Mouse (Mus musculus) CH12.LX (cell line): ENCODE data around the gene Ints6. TPM values are rescaled to one million over a fixed set of nuclear protein-coding genes. Genes with fewer than 3 reads are reported as not detected.

Source experiments
- DNase-seq: peaks from one replicate; pipeline ENCODE4 v3.0.0-alpha.2; 2013; ENCODE audit errors: extremely low read depth
- H3K27ac ChIP-seq: 2 replicates; pipeline ENCODE4 v1.5.1; 2012; ENCODE audit warnings: low read depth, mild to moderate bottlenecking, control low read depth, moderate library complexity; ENCODE audit not compliant: insufficient read depth
- H3K27me3 ChIP-seq: replicated peaks from 2 replicates; pipeline ENCODE3; 2012; ENCODE audit warnings: inconsistent platforms
- H3K36me3 ChIP-seq, 2 experiments: replicated peaks in 1 of 2; 2 replicates each; pipeline versions ENCODE3 to v1.6.1; 2012; ENCODE audit warnings: inconsistent platforms in 1 of 2, low read length in 1 of 2, mild to moderate bottlenecking in 1 of 2, mixed read lengths in 1 of 2, moderate library complexity in 1 of 2; ENCODE audit not compliant: control insufficient read depth in 1 of 2, insufficient read depth in 1 of 2
- H3K4me1 ChIP-seq, 2 experiments: 2 replicates each; pipeline ENCODE4 v1.6.1; 2012; ENCODE audit warnings: inconsistent platforms in 1 of 2, moderate library complexity in 1 of 2; ENCODE audit not compliant: insufficient read depth in 2 of 2, control insufficient read depth in 1 of 2
- H3K4me2 ChIP-seq: 2 replicates; pipeline ENCODE4 v1.6.1; 2012; ENCODE audit warnings: low read depth, mild to moderate bottlenecking, control low read depth; ENCODE audit not compliant: poor library complexity, insufficient read depth, severe bottlenecking
- H3K4me3 ChIP-seq, 3 experiments: fragments of 150-350 bp in 1 of 3; sonication (generic) in 1 of 3; replicated peaks in 1 of 3; 2 replicates each; pipeline versions ENCODE3 to v1.5.1; 2011 to 2012; ENCODE audit warnings: low read depth in 2 of 3, low read length in 2 of 3, mild to moderate bottlenecking in 2 of 3, moderate library complexity in 2 of 3, control low read depth in 1 of 3, improper control_type of control experiment in 1 of 3, inconsistent platforms in 1 of 3, mixed read lengths in 1 of 3; ENCODE audit not compliant: poor library complexity in 1 of 3
- H3K79me2 ChIP-seq: replicated peaks from 2 replicates; pipeline ENCODE4 v1.6.1; 2012; ENCODE audit warnings: mild to moderate bottlenecking, moderate library complexity; ENCODE audit not compliant: control insufficient read depth, poor library complexity, insufficient read depth, severe bottlenecking; ENCODE audit errors: extremely low read depth
- H3K9ac ChIP-seq: 2 replicates; pipeline ENCODE4 v1.6.1; 2012; ENCODE audit warnings: low read depth, mild to moderate bottlenecking, control low read depth, moderate library complexity; ENCODE audit not compliant: insufficient read depth
- H3K9me3 ChIP-seq: replicated peaks from 2 replicates; pipeline ENCODE3; 2012; ENCODE audit warnings: low read length, inconsistent platforms, mixed read lengths
- BHLHE40 ChIP-seq: IDR thresholded peaks from 2 replicates; pipeline ENCODE4 v1.6.1; 2011; ENCODE audit warnings: mild to moderate bottlenecking, low read depth, low read length, improper control_type of control experiment
- CHD1 ChIP-seq: IDR thresholded peaks from 2 replicates; pipeline ENCODE4 v1.6.1; 2012; ENCODE audit warnings: low read depth, low read length, improper control_type of control experiment, inconsistent platforms
- CHD2 ChIP-seq: IDR thresholded peaks from 2 replicates; pipeline ENCODE4 v1.6.1; 2011; ENCODE audit warnings: low read length, improper control_type of control experiment
- CTCF ChIP-seq, 2 experiments: IDR thresholded peaks in 1 of 2; conservative IDR thresholded peaks in 1 of 2; 2 replicates each; pipeline ENCODE4 v1.5.1; 2011 to 2012; ENCODE audit warnings: low read depth in 2 of 2, low read length in 2 of 2, improper control_type of control experiment in 1 of 2, inconsistent platforms in 1 of 2, mild to moderate bottlenecking in 1 of 2, moderate library complexity in 1 of 2
- E2F4 ChIP-seq: IDR thresholded peaks from 2 replicates; pipeline ENCODE4 v1.6.1; 2011; ENCODE audit warnings: low read depth, low read length, improper control_type of control experiment; ENCODE audit not compliant: insufficient replicate concordance
- EP300 ChIP-seq: IDR thresholded peaks from 2 replicates; pipeline ENCODE4 v1.6.1; 2011; ENCODE audit warnings: low read length, improper control_type of control experiment
- ETS1 ChIP-seq: conservative IDR thresholded peaks from 2 replicates; pipeline ENCODE4 v1.6.1; 2012; ENCODE audit warnings: low read depth, mild to moderate bottlenecking, inconsistent platforms, low read length, improper control_type of control experiment, moderate library complexity
- GABPA ChIP-seq: IDR thresholded peaks from 2 replicates; pipeline ENCODE4 v1.6.1; 2012; ENCODE audit warnings: low read depth, low read length, improper control_type of control experiment, inconsistent platforms; ENCODE audit not compliant: insufficient replicate concordance
- HCFC1 ChIP-seq: IDR thresholded peaks from 2 replicates; pipeline ENCODE4 v1.6.1; 2012; ENCODE audit warnings: low read depth, mild to moderate bottlenecking, inconsistent platforms, low read length, improper control_type of control experiment
- IRF4 ChIP-seq: IDR thresholded peaks from 2 replicates; pipeline ENCODE4 v1.6.1; 2014; ENCODE audit warnings: low read depth, mild to moderate bottlenecking, inconsistent platforms, low read length, improper control_type of control experiment
- JUN ChIP-seq: IDR thresholded peaks from 2 replicates; pipeline ENCODE4 v1.6.1; 2011; ENCODE audit warnings: low read depth, mild to moderate bottlenecking, low read length, improper control_type of control experiment, moderate library complexity; ENCODE audit not compliant: insufficient read depth
- KAT2A ChIP-seq: IDR thresholded peaks from 2 replicates; pipeline ENCODE4 v1.6.1; 2012; ENCODE audit warnings: low read length, improper control_type of control experiment, inconsistent platforms; ENCODE audit not compliant: insufficient replicate concordance
- MAFK ChIP-seq: IDR thresholded peaks from 2 replicates; pipeline ENCODE4 v1.6.1; 2011; ENCODE audit warnings: low read length, improper control_type of control experiment; ENCODE audit not compliant: insufficient replicate concordance
- MAX ChIP-seq: IDR thresholded peaks from 2 replicates; pipeline ENCODE4 v1.6.1; 2011; ENCODE audit warnings: low read length, improper control_type of control experiment
- MAZ ChIP-seq: IDR thresholded peaks from 2 replicates; pipeline ENCODE4 v1.6.1; 2012; ENCODE audit warnings: low read depth, mild to moderate bottlenecking, inconsistent platforms, low read length, improper control_type of control experiment, moderate library complexity
- MXI1 ChIP-seq: IDR thresholded peaks from 2 replicates; pipeline ENCODE4 v1.6.1; 2011; ENCODE audit warnings: mild to moderate bottlenecking, low read depth, low read length, improper control_type of control experiment
- NRF1 ChIP-seq: IDR thresholded peaks from 2 replicates; pipeline ENCODE4 v1.6.1; 2014; ENCODE audit warnings: low read depth, mild to moderate bottlenecking, inconsistent platforms, low read length, improper control_type of control experiment, moderate library complexity
- PAX5 ChIP-seq: IDR thresholded peaks from 2 replicates; pipeline ENCODE4 v1.6.1; 2012; ENCODE audit warnings: low read length, inconsistent platforms, mixed read lengths
- POLR2A ChIP-seq: IDR thresholded peaks from 2 replicates; pipeline ENCODE4 v1.6.1; 2011; ENCODE audit warnings: low read depth, mild to moderate bottlenecking, improper control_type of control experiment, low read length
- RAD21 ChIP-seq: IDR thresholded peaks from 2 replicates; pipeline ENCODE4 v1.6.1; 2011; ENCODE audit warnings: low read depth, mild to moderate bottlenecking, low read length, improper control_type of control experiment, moderate library complexity
- SMC3 ChIP-seq: IDR thresholded peaks from 2 replicates; pipeline ENCODE4 v1.6.1; 2011; ENCODE audit warnings: low read depth, low read length, improper control_type of control experiment
- TBP ChIP-seq: conservative IDR thresholded peaks from 2 replicates; pipeline ENCODE4 v1.6.1; 2011; ENCODE audit warnings: low read depth, low read length, improper control_type of control experiment
- TCF12 ChIP-seq: IDR thresholded peaks from 2 replicates; pipeline ENCODE4 v1.6.1; 2014; ENCODE audit warnings: low read depth, mild to moderate bottlenecking, inconsistent platforms, low read length, improper control_type of control experiment
- UBTF ChIP-seq: IDR thresholded peaks from 2 replicates; pipeline ENCODE4 v1.6.1; 2012; ENCODE audit warnings: low read depth, mild to moderate bottlenecking, inconsistent platforms, low read length, improper control_type of control experiment, moderate library complexity
- USF1 ChIP-seq: IDR thresholded peaks from 2 replicates; pipeline ENCODE4 v1.6.1; 2014; ENCODE audit warnings: low read depth, mild to moderate bottlenecking, inconsistent platforms, low read length, improper control_type of control experiment
- USF2 ChIP-seq: conservative IDR thresholded peaks from 2 replicates; pipeline ENCODE4 v1.6.1; 2011; ENCODE audit warnings: low read depth, low read length, improper control_type of control experiment
- ZMIZ1 ChIP-seq: IDR thresholded peaks from 2 replicates; pipeline ENCODE4 v1.6.1; 2012; ENCODE audit warnings: low read depth, mild to moderate bottlenecking, inconsistent platforms, low read length, improper control_type of control experiment
- dilution Hi-C: fragments of 300-500 bp; cut with MboI; formaldehyde crosslinking; loops from 2 replicates; pipeline ENCODE4 v1.14.3; 2020; ENCODE audit warnings: low sequenced_read_pairs; ENCODE audit not compliant: extremely low pct_unique_long_range_greater_than_20kb, extremely low pct_ligation_motif_present
- in situ Hi-C: fragments of 300-500 bp; cut with MboI; formaldehyde crosslinking; loops from 3 replicates; pipeline ENCODE4 v1.14.3; 2019; ENCODE audit warnings: low sequenced_read_pairs, low pct_ligation_motif_present, low pct_unique_long_range_greater_than_20kb, mixed read lengths
- polyA plus RNA-seq: library from polyadenylated mRNA; unstranded; fragments of >175 nt; gene quantifications from 2 replicates; pipeline ENCODE4 v1.2.1, GENCODE M21; 2012; ENCODE audit warnings: low read depth; ENCODE audit not compliant: insufficient read length
- total RNA-seq, 2 experiments: library from RNA; depleted of rRNA; stranded (reverse); fragments of 300-350 nt in 1 of 2; fragments of >200 nt in 1 of 2; gene quantifications; 2 replicates each; pipeline ENCODE4 v1.2.3; 2012 to 2014

The Ints6 gene
- total and polyA plus RNA-seq, 3 experiments = 21.5 to 55.7 (median 44.0) TPM

GRCm38 (mm10) chr14:62780520-62781316 lies 19.7 kb upstream of the Ints6 start:
- H3K9ac ChIP-seq = no peak overlapping the region
- DNase-seq = no peak
- H3K79me2 ChIP-seq = no peaks in the 10 kb centered on the region
- peaks cover 2 to 11% of the 10 kb centered on the region in 2 experiments; a peak in 1 of 4 replicates for H3K4me1 ChIP-seq
- no peaks in the 10 kb centered on the region for H3K9me3 ChIP-seq
- no peak overlapping the region for H3K4me3 ChIP-seq
- H3K27ac ChIP-seq = no peak overlapping the region
- no peaks in the 10 kb centered on the region for H3K27me3 ChIP-seq
- H3K4me2 ChIP-seq = no peak overlapping the region
- dilution Hi-C loops = no loop called here
- no peak for TF ChIP-seq RAD21
- no peak for TF ChIP-seq SMC3
- no peak for TF ChIP-seq IRF4
- no peak for TF ChIP-seq PAX5
- no peak for TF ChIP-seq USF2
- TF ChIP-seq USF1 = no peak
- TF ChIP-seq MAFK = no peak
- no peak for TF ChIP-seq ETS1
- TF ChIP-seq CHD1 = no peak
- no peak for TF ChIP-seq MAZ
- no peak for TF ChIP-seq CTCF (conservative IDR thresholded peaks at IDR 0.05 in 1 of 2, IDR thresholded peaks at IDR 0.05 in 1 of 2; ENCODE audit: low read depth in 2 of 2, low read length in 2 of 2)
- no peak for TF ChIP-seq EP300
- TF ChIP-seq ZMIZ1 = no peak
- no peak for TF ChIP-seq UBTF
- no peak for TF ChIP-seq MXI1
- no peak for TF ChIP-seq GABPA
- TF ChIP-seq, all 38 proteins: peak for 0
- no peaks in the 10 kb centered on the region for H3K36me3 ChIP-seq
- in situ Hi-C loops = no loop called here

GRCm38 (mm10) chr14:62778095-62778494 lies 17.1 kb upstream of the Ints6 start:
- in situ Hi-C loops (no loop called here), dilution Hi-C loops (no loop called here)
- no peaks in the 10 kb centered on the region for H3K9me3 ChIP-seq
- no peak for DNase-seq
- no peak overlapping the region for H3K9ac ChIP-seq
- H3K79me2 ChIP-seq = no peaks in the 10 kb centered on the region
- no peak overlapping the region for H3K4me2 ChIP-seq
- H3K4me1 ChIP-seq = peaks cover 4 to 17% of the 10 kb centered on the region in 2 experiments; a peak in 3 of 4 replicates
- H3K36me3 ChIP-seq = no peaks in the 10 kb centered on the region
- TF ChIP-seq MAFK (no peak), PAX5 (no peak), MXI1 (no peak), JUN (no peak), CTCF (conservative IDR thresholded peaks at IDR 0.05 in 1 of 2, IDR thresholded peaks at IDR 0.05 in 1 of 2; ENCODE audit: low read depth in 2 of 2, low read length in 2 of 2) (no peak), POLR2A (no peak), TCF12 (no peak), MAX (no peak), CHD1 (no peak), CHD2 (no peak), HCFC1 (no peak), NRF1 (no peak), EP300 (no peak), TBP (no peak), RAD21 (no peak), E2F4 (no peak), KAT2A (no peak), BHLHE40 (no peak), MAZ (no peak)
- TF ChIP-seq, all 38 proteins: peak for 0
- no peak overlapping the region for H3K27ac ChIP-seq
- no peak overlapping the region for H3K4me3 ChIP-seq
- no peaks in the 10 kb centered on the region for H3K27me3 ChIP-seq
